Mouse (Mus musculus) Muller cell, postnatal 12 days (primary cell): ENCODE data around the gene Iqgap1.

ENCODE experiments used
- DNase-seq: peaks from one replicate; pipeline ENCODE4 v3.0.0-alpha.2; 2015; ENCODE audit errors: inconsistent ontology term

Gene Iqgap1

GRCm38 (mm10) chr7:80803173-80803872, 22.5 kb downstream of the Iqgap1 start:
- peak; percentile 98 for DNase-seq

- peak; percentile 9 for DNase-seq
Measured at GRCm38 (mm10) chr7:80802412-80803160, 23.2 kb downstream of the Iqgap1 start.

- no peak for DNase-seq
Measured at GRCm38 (mm10) chr7:80799307-80799706, 26.5 kb downstream of the Iqgap1 start.

GRCm38 (mm10) chr7:80796805-80797567, 28.8 kb downstream of the Iqgap1 start:
- DNase-seq = no peak

- no peak for DNase-seq
Measured at GRCm38 (mm10) chr7:80796258-80796657, 29.5 kb downstream of the Iqgap1 start.

- peak; percentile 25 for DNase-seq
Measured at GRCm38 (mm10) chr7:80789534-80789933, 36.2 kb downstream of the Iqgap1 start.

- peak; percentile 76 for DNase-seq
Measured at GRCm38 (mm10) chr7:80789061-80789460, 36.7 kb downstream of the Iqgap1 start.

GRCm38 (mm10) chr7:80788002-80788401, 37.8 kb downstream of the Iqgap1 start:
- no peak for DNase-seq

- peak; percentile 93 for DNase-seq
Measured at GRCm38 (mm10) chr7:80786746-80787145, 39.0 kb downstream of the Iqgap1 start.

GRCm38 (mm10) chr7:80783841-80784240, 41.9 kb downstream of the Iqgap1 start:
- DNase-seq = no peak

- DNase-seq = no peak
Measured at GRCm38 (mm10) chr7:80782155-80783109, 43.3 kb downstream of the Iqgap1 start.

- no peak for DNase-seq
Measured at GRCm38 (mm10) chr7:80781444-80782120, 44.2 kb downstream of the Iqgap1 start.

- DNase-seq = no peak
Measured at GRCm38 (mm10) chr7:80778958-80779669, 46.7 kb downstream of the Iqgap1 start.

- DNase-seq = no peak
Measured at GRCm38 (mm10) chr7:80778376-80778775, 47.4 kb downstream of the Iqgap1 start.

- no peak for DNase-seq
Measured at GRCm38 (mm10) chr7:80777151-80777550, 48.6 kb downstream of the Iqgap1 start.

- no peak for DNase-seq
Measured at GRCm38 (mm10) chr7:80776090-80776489, 49.7 kb downstream of the Iqgap1 start.

GRCm38 (mm10) chr7:80775448-80775904, 50.3 kb downstream of the Iqgap1 start:
- no peak for DNase-seq

- DNase-seq = no peak
Measured at GRCm38 (mm10) chr7:80774615-80775447, 50.9 kb downstream of the Iqgap1 start.
